Mouse (Mus musculus) naive thymus-derived CD4-positive, alpha-beta T cell, adult 5 months (primary cell): ENCODE measurements around the gene Tmc3. TPM values are rescaled to one million over a fixed set of nuclear protein-coding genes. Genes with fewer than 3 reads are reported as not detected.

Source experiments
- polyA plus RNA-seq: library from polyadenylated mRNA; unstranded; fragments of 100-300 nt; shearing (Covaris generic); gene quantifications from one replicate; pipeline ENCODE4 v1.2.1, GENCODE M21; 2017

Tmc3 gene
- polyA plus RNA-seq, result 0.32 TPM

DNA sequence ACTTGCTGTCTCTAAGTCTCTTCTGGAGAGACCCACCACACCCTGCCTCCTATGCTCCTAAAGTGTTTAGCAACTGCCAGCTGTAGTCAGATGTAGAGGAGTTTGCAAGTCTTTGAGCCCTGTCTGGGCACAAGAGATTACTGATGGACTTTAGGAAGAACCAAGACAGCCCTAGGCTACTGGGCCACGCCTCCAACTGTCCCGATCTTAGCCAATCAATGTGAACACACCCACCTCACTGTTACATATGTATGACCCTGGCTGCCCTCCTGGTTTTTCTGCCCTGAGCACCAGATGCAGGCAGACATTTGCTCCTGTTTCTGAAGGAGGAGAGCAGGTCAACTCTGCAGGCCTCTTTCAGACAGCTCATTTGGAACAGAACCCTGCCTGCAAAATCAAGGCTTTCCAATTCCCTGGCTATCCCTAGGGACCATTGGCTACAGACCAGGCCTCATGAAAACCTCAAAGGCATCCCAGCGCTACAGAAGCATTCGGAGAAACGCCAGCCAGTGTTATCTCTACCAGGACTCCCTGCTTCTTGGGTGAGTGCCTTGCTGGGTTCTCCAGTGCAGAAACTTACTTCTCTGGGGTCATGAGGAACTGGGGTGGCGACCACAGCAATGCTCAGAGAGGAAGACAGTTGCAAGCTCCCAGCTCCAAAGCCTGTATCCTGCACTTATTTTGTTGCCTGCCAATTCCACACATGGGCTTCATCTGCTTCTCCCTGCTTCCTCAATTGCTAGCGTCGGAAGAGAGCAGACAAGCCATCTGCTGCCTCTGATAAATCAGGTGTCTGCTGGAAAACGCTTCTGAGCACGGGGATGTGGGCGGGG, at the start of gene Tmc3:
Tmc3 (plus strand) TSS at position 289 of the 833 bp plus-strand sequence.

DNA sequence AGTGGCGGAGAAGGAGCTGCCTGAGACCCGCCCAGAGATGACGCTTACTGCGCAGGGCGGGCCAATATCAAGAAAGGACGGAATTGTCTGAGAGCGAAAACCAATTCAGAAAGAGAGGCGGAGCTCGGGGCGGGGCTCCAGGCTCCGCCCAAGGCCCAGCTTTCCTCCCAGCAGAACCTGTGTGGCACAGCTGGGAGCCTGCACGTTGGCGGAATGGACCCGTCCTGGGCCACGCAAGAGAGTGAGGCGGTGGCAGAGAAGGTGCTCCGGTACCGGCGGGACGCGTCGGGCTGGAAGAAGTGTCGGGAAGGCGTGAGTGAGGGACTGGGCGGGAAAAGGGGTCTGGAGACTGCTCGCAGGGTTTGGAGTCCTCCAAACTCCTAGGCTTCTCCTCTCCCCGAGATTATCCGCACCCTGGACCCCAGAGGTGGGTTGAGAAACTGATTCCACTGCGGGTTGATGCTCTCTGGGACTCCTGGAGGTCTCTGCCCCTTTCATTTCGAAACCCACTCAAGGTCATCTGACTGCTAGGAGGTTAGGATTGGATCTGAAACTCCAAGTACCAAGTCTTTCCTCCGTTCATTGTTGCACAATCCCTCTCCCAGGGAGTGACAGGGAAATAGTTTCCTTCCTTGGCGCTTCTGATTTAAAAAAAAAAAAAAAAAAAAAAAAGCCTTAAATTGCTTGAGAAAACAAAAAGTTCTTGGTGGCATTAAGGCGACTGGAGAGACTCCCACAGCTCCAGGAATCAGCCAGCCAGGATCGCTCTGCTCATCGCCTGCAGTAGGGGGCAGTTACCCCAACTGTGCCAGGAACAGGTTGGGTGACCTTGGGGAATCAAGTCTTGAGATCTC, 47.3 kb downstream of the Tmc3 start, which contains the start of gene Stard5:
Stard5 (plus strand) TSS at position 132 of the 854 bp plus-strand sequence.

Other genes starting within 250 kb of the Tmc3 start
- 50.7 TPM for gene Stard5, start 47.0 kb downstream of the Tmc3 start, polyA plus RNA-seq
- gene Il16, start 160.8 kb downstream of the Tmc3 start, polyA plus RNA-seq, result 376 TPM
- gene Cfap161, start 210.0 kb downstream of the Tmc3 start, polyA plus RNA-seq, result not detected